Mouse (Mus musculus) central nervous system, embryonic 11.5 days (tissue): ENCODE data around the gene Sptlc3. TPM values are rescaled to one million over a fixed set of nuclear protein-coding genes. Genes with fewer than 3 reads are reported as not detected.

Experiments
- polyA plus RNA-seq: library from polyadenylated mRNA; depleted of rRNA; stranded (reverse); fragments of >200 nt; gene quantifications from 2 replicates; pipeline ENCODE4 v1.2.3, GENCODE M21; 2012; rRNA removed

Gene Sptlc3
- polyA plus RNA-seq = 0.02 and 0.17 TPM in 2 replicates

GRCm38 (mm10) chr2:139493836-139494235 is at the start of gene Sptlc3:
Gene Sptlc3 (plus strand): TSS chr2:139493913.

DNA sequence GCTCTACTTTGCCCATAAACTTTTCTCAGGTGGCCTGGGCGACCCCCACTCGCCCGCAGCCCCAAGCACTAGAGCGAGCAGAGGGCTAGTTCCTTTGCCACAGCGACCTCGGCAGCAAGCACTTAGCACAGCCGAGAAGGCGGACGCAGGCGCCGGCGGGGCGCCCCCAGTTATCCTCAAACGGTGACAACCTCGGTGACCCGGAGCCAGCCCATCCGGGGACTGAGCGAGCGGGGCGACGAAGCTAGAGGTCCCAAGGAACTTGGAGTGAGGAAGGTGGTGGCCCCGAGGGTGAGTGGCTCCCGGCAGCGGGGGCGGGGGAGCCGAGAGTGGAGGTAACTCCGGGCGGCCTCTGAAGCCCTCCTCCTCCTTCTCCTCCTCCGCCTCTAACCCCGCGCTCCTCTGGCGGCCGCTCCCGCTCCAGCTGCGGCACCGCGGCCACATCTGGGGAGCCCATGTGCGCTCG is 184.1 kb downstream of the Sptlc3 start, which contains the start of gene Ism1:
Ism1 (plus strand) TSS at position 370 of the 466 bp plus-strand sequence.

Other genes starting within 250 kb of the Sptlc3 start
- 0.54 and 2.1 TPM in 2 replicates for gene Ism1, start 184.3 kb downstream of the Sptlc3 start, polyA plus RNA-seq